Mouse (Mus musculus): ENCODE data around the gene D430042O09Rik.

Gene D430042O09Rik

GRCm38 (mm10) chr7:125740521-125740920, 32.8 kb downstream of the D430042O09Rik start:
- no peak for DNase-seq (ENCODE audit: extremely low spot score)

- DNase-seq (ENCODE audit: extremely low spot score) = no peak
Observed at GRCm38 (mm10) chr7:125741271-125741703, 33.6 kb downstream of the D430042O09Rik start.

GRCm38 (mm10) chr7:125744774-125745173, 37.1 kb downstream of the D430042O09Rik start:
- DNase-seq (ENCODE audit: extremely low spot score) = no peak

GRCm38 (mm10) chr7:125746621-125747315, 39.1 kb downstream of the D430042O09Rik start:
- DNase-seq (ENCODE audit: extremely low spot score) = no peak

- DNase-seq (ENCODE audit: extremely low spot score) = no peak
Observed at GRCm38 (mm10) chr7:125747316-125747690, 39.6 kb downstream of the D430042O09Rik start.

GRCm38 (mm10) chr7:125748186-125748585, 40.5 kb downstream of the D430042O09Rik start:
- DNase-seq (ENCODE audit: extremely low spot score) = no peak

- no peak for DNase-seq (ENCODE audit: extremely low spot score)
Observed at GRCm38 (mm10) chr7:125752699-125753325, 45.1 kb downstream of the D430042O09Rik start.

- DNase-seq (ENCODE audit: extremely low spot score) = no peak
Observed at GRCm38 (mm10) chr7:125753326-125753715, 45.6 kb downstream of the D430042O09Rik start.

GRCm38 (mm10) chr7:125756806-125757205, 49.1 kb downstream of the D430042O09Rik start:
- no peak for DNase-seq (ENCODE audit: extremely low spot score)

GRCm38 (mm10) chr7:125757896-125758623, 50.4 kb downstream of the D430042O09Rik start:
- DNase-seq (ENCODE audit: extremely low spot score) = no peak

- no peak for DNase-seq (ENCODE audit: extremely low spot score)
Observed at GRCm38 (mm10) chr7:125762289-125762688, 54.6 kb downstream of the D430042O09Rik start.

GRCm38 (mm10) chr7:125762883-125763830, 55.5 kb downstream of the D430042O09Rik start:
- DNase-seq (ENCODE audit: extremely low spot score) = no peak

- DNase-seq (ENCODE audit: extremely low spot score) = no peak
Observed at GRCm38 (mm10) chr7:125764373-125764772, 56.7 kb downstream of the D430042O09Rik start.

- peak; percentile 52 for DNase-seq (ENCODE audit: extremely low spot score)
Observed at GRCm38 (mm10) chr7:125766976-125767831, 59.5 kb downstream of the D430042O09Rik start.

GRCm38 (mm10) chr7:125772961-125773571, 65.4 kb downstream of the D430042O09Rik start:
- no peak for DNase-seq (ENCODE audit: extremely low spot score)

GRCm38 (mm10) chr7:125783206-125783605, 75.5 kb downstream of the D430042O09Rik start:
- DNase-seq (ENCODE audit: extremely low spot score) = no peak

- DNase-seq (ENCODE audit: extremely low spot score) = no peak
Observed at GRCm38 (mm10) chr7:125786105-125786504, 78.4 kb downstream of the D430042O09Rik start.

GRCm38 (mm10) chr7:125787046-125787445, 79.4 kb downstream of the D430042O09Rik start:
- no peak for DNase-seq (ENCODE audit: extremely low spot score)

GRCm38 (mm10) chr7:125790039-125790438, 82.4 kb downstream of the D430042O09Rik start:
- no peak for DNase-seq (ENCODE audit: extremely low spot score)

GRCm38 (mm10) chr7:125806571-125806970, 98.9 kb downstream of the D430042O09Rik start:
- no peak for DNase-seq (ENCODE audit: extremely low spot score)
